Mouse (Mus musculus) forebrain, embryonic 11.5 days (tissue): ENCODE data around the gene Lrrc45. TPM values are rescaled to one million over a fixed set of nuclear protein-coding genes. Genes with fewer than 3 reads are reported as not detected.

Experiments used
- ATAC-seq: fragments of 200-750 bp; cut with Nextera tagmentation; replicated peaks from 2 replicates; pipeline ENCODE4 v1.8.0; 2017; ENCODE audit warnings: moderate TSS enrichment; ENCODE audit not compliant: low FRiP score
- DNase-seq: peaks from one replicate; pipeline ENCODE4 v3.0.0-alpha.2; 2017; ENCODE audit warnings: low spot score
- H3K27ac ChIP-seq: fragments of 300-500 bp; sonication (generic); 2 replicates; pipeline ENCODE4 v1.5.1; 2014; ENCODE audit warnings: low read depth, low read length
- H3K27me3 ChIP-seq: fragments of 300-500 bp; sonication (generic); 2 replicates; pipeline ENCODE4 v1.6.1; 2014; ENCODE audit warnings: mild to moderate bottlenecking, low read length, mixed read lengths; ENCODE audit not compliant: control insufficient read depth, insufficient read depth
- H3K36me3 ChIP-seq: fragments of 300-500 bp; sonication (generic); 2 replicates; pipeline ENCODE4 v1.6.1; 2014; ENCODE audit warnings: mild to moderate bottlenecking, low read length, moderate library complexity, mixed read lengths; ENCODE audit not compliant: control insufficient read depth, insufficient read depth
- H3K4me1 ChIP-seq: fragments of 300-500 bp; sonication (generic); replicated peaks from 2 replicates; pipeline ENCODE4 v1.6.1; 2014; ENCODE audit warnings: low read length, mixed read lengths; ENCODE audit not compliant: control insufficient read depth, insufficient read depth
- H3K4me2 ChIP-seq: fragments of 300-500 bp; sonication (generic); 2 replicates; pipeline ENCODE4 v1.6.1; 2014; ENCODE audit warnings: low read depth, mild to moderate bottlenecking, low read length, moderate library complexity, mixed read lengths; ENCODE audit not compliant: severe bottlenecking
- H3K4me3 ChIP-seq: fragments of 300-500 bp; sonication (generic); 2 replicates; pipeline ENCODE4 v1.5.1; 2014; ENCODE audit warnings: low read depth, low read length
- H3K9ac ChIP-seq: fragments of 300-500 bp; sonication (generic); 2 replicates; pipeline ENCODE4 v1.6.1; 2014; ENCODE audit warnings: low read length
- H3K9me3 ChIP-seq: fragments of 300-500 bp; sonication (generic); 2 replicates; pipeline ENCODE4 v1.6.1; 2016; ENCODE audit warnings: low read length, mixed read lengths; ENCODE audit not compliant: control insufficient read depth
- WGBS: fragments of 180-500 bp; shearing (Covaris S2); extraction: QIAGEN DNeasy Blood & Tissue Kit; methylation state at CpG from one replicate; pipeline ENCODE4 v1.1.7; 2014; 5-methylcytosine and 5-hydroxymethylcytosine counted together
- polyA plus RNA-seq: library from polyadenylated mRNA; unstranded; fragments of >200 nt; fragmentation: Nextera tagmentation; extraction: Ambion mirVana; gene quantifications from 2 replicates; pipeline ENCODE4 v1.2.1, GENCODE M21; 2014

Lrrc45 gene
- polyA plus RNA-seq, 1 experiment from 2014 or later = 54.4 TPM

GRCm38 (mm10) chr11:120719841-120720376 lies 6.2 kb downstream of the Lrrc45 start:
- Histone ChIP-seq H3K36me3 (no peaks in the 10 kb centered on the region; the same call in none of the 2 replicates), H3K4me3 (no peak overlapping the region), H3K4me2 (no peak overlapping the region), H3K9me3 (no peaks in the 10 kb centered on the region), H3K27me3 (peaks cover 10% of the 10 kb centered on the region), H3K27ac (no peak overlapping the region), H3K4me1 (peaks cover 9% of the 10 kb centered on the region), H3K9ac (no peak overlapping the region)
- WGBS = 85% methylated on average over 13 of the region's 13 CpGs
- no peak for DNase-seq
- no peak for ATAC-seq

DNA sequence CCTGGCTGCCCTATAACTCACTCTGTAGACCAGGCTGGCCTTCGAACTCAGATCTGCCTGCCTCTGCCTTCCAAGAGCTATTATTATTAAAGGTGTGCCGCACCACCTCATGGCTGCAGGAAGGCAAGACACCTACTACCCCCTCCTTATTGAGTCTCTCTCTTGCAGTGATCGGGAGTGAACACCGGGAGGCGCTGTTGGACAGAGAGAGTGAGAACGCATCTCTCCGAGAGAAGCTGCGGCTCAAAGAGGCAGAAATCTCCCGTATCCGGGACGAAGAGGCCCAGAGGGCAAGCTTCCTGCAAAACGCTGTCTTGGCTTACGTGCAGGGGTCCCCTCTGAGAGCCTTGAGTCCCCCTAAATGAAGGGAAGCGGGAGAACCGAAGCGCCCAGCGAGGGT lies 6.7 kb downstream of the Lrrc45 start:
- 8% methylated on average over 17 of the region's 17 CpGs for WGBS
- ATAC-seq (no peak), DNase-seq (peak; percentile 95)
- Histone ChIP-seq H3K4me1 (peaks cover 9% of the 10 kb centered on the region), H3K27me3 (peaks cover 10% of the 10 kb centered on the region), H3K4me3 (peak overlapping the region; percentile 59), H3K27ac (peak overlapping the region; percentile 12; the same call in 1 of the 2 replicates), H3K4me2 (peak overlapping the region; percentile 99), H3K36me3 (no peaks in the 10 kb centered on the region; the same call in none of the 2 replicates), H3K9ac (peak overlapping the region; percentile 78), H3K9me3 (no peaks in the 10 kb centered on the region)

GRCm38 (mm10) chr11:120721124-120722066 lies 7.7 kb downstream of the Lrrc45 start, which contains the start of gene Rac3:
Gene Rac3 (plus strand): TSS chr11:120721470.
- DNase-seq (peak; percentile 89), ATAC-seq (peak; percentile 86)
- peak within 1 kb of the TSS; percentile 99 for H3K4me2 ChIP-seq
- H3K9ac ChIP-seq = peak within 1 kb of the TSS; percentile 78
- H3K36me3 ChIP-seq = no peaks in the 10 kb centered on the region; the same call in none of the 2 replicates
- peak within 1 kb of the TSS; percentile 59 for H3K4me3 ChIP-seq
- WGBS = under 1% methylated on average over 88 of the region's 90 CpGs
- H3K4me1 ChIP-seq = peaks cover 9% of the 10 kb centered on the region
- no peaks in the 10 kb centered on the region for H3K9me3 ChIP-seq
- H3K27ac ChIP-seq = peak within 1 kb of the TSS; percentile 12; the same call in 1 of the 2 replicates
- peaks cover 10% of the 10 kb centered on the region for H3K27me3 ChIP-seq

DNA sequence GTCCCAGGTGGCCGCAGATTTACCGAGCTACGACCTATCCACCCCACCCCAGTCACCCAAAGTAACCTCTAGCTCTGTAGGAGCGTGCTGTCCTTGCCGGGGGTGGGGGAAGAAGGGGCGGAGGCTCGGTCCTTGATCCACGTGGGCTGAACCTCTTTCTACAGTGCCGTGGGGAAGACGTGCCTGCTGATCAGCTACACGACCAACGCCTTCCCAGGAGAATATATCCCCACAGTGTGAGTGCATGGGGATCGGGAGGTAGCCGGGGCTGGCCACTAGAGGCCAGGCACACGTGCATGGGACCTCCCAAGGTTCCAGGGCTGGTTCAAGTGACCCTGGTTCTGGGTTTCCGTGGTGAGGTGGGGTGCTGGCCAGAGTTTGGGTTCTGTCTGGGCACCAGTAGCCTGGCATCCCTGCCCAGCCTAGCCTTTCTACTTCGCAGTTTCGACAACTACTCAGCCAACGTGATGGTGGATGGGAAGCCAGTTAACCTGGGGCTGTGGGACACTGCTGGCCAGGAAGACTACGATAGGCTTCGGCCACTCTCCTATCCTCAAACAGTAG lies 8.4 kb downstream of the Lrrc45 start:
- ATAC-seq (peak; percentile 1; the same call in 1 of the 2 replicates), DNase-seq (peak; percentile 56)
- Histone ChIP-seq H3K4me2 (peak overlapping the region; percentile 99), H3K27me3 (peaks cover 10% of the 10 kb centered on the region), H3K9me3 (no peaks in the 10 kb centered on the region), H3K36me3 (no peaks in the 10 kb centered on the region; the same call in none of the 2 replicates), H3K27ac (no peak overlapping the region), H3K9ac (peak overlapping the region; percentile 78), H3K4me1 (peaks cover 12% of the 10 kb centered on the region), H3K4me3 (peak overlapping the region; percentile 59)
- 19% methylated on average over 21 of the region's 21 CpGs for WGBS

GRCm38 (mm10) chr11:120722761-120723382 lies 9.1 kb downstream of the Lrrc45 start:
- Histone ChIP-seq H3K4me2 (no peak overlapping the region), H3K36me3 (no peaks in the 10 kb centered on the region; the same call in 1 of the 2 replicates), H3K27me3 (peaks cover 10% of the 10 kb centered on the region), H3K9me3 (no peaks in the 10 kb centered on the region), H3K9ac (no peak overlapping the region), H3K4me1 (peaks cover 12% of the 10 kb centered on the region), H3K4me3 (no peak overlapping the region), H3K27ac (no peak overlapping the region)
- no peak for ATAC-seq
- no peak for DNase-seq
- 85% methylated on average over 11 of the region's 11 CpGs for WGBS

DNA sequence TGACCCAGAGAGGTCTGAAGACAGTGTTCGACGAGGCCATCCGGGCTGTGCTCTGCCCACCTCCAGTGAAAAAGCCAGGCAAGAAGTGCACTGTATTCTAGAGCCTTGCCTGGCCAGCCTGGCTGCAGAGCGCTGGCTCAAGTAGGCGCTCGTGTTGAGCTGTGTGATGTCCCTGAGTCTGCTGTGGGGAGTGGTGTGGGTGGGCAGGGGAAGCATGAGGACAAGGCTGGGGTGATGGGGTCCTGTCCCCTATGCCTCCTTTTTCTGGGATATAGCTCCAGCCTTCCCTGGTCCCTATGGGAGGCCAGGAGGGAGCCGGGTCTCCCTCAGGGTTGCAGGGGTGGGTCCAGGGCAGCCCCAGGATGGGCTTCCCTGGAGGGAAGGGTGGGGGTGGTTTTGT lies 9.8 kb downstream of the Lrrc45 start:
- H3K9me3 ChIP-seq = no peaks in the 10 kb centered on the region
- no peak overlapping the region for H3K4me2 ChIP-seq
- no peak for DNase-seq
- no peak overlapping the region for H3K27ac ChIP-seq
- H3K4me1 ChIP-seq = peaks cover 12% of the 10 kb centered on the region
- no peaks in the 10 kb centered on the region; the same call in 1 of the 2 replicates for H3K36me3 ChIP-seq
- H3K4me3 ChIP-seq = no peak overlapping the region
- H3K9ac ChIP-seq = no peak overlapping the region
- peaks cover 10% of the 10 kb centered on the region for H3K27me3 ChIP-seq
- WGBS = 87% methylated on average over 7 of the region's 7 CpGs
- no peak for ATAC-seq

DNA sequence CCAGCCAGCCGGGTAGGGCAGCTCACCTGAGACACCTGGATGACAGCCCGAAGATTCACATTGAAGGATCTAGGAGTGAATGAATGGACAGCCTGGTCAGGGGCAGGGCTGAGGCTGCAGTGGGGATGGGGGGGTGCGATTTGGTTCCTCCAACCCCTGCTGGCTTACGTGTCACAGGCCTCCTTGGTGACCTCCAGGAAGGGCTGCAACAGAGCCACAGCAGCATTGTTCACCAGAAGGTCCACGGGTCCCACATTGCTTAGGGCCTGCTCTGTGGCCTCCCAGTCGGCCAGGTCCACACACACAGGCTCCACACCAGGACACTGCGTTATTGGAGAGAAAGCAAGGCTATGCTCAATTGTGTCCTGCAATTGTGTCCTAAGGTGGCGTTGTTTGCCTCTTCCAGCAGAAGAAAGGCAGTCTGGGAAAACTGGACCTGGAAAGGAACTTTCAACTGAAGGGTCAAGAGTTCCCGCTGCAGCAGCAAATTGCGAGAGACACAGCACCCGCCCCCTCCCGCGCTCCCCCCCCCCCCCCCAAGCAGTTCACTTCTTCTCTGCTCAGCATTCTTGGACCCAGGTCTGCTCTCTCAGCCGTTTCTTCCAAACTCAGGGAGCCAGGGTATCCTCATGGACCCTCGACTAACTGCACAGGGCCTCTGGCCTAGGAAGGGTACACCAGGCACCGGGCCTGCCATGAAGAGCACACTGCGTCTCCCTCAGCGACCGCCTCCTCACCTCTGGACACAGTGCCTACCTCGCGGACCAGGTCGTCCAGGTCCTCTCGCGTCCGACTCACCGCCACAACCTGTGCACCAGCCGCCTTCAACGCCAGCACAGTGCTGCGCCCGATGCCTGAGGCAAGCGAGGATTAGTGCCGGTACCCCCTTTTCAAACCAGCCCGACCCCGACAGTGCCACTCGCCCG lies 12.8 kb downstream of the Lrrc45 start:
- peak; percentile 47 for ATAC-seq

More for the DNA sequence above, 12.8 kb downstream of the Lrrc45 start:
- H3K4me1 ChIP-seq = peaks cover 9% of the 10 kb centered on the region
- peak overlapping the region; percentile 48 for H3K9ac ChIP-seq
- peak overlapping the region; percentile 87 for H3K4me2 ChIP-seq
- no peak overlapping the region for H3K27ac ChIP-seq
- peak overlapping the region; percentile 50 for H3K4me3 ChIP-seq
- H3K36me3 ChIP-seq = no peaks in the 10 kb centered on the region
- 17% methylated on average over 33 of the region's 36 CpGs for WGBS
- no peaks in the 10 kb centered on the region for H3K9me3 ChIP-seq
- DNase-seq = no peak
- H3K27me3 ChIP-seq = peaks cover 10% of the 10 kb centered on the region
